Mouse (Mus musculus) kidney, adult 2 months (tissue): ENCODE results near the gene Ublcp1.

Experiments used
- CTCF ChIP-seq: fragments of 200-500 bp; conservative IDR thresholded peaks from 2 replicates; pipeline ENCODE4 v1.5.1; 2011; ENCODE audit warnings: low read depth, mild to moderate bottlenecking, control low read depth, low read length, moderate library complexity, mixed read lengths; ENCODE audit not compliant: insufficient read depth, insufficient read length
- POLR2A ChIP-seq: fragments of 200-500 bp; IDR thresholded peaks from one replicate; pipeline ENCODE4 v1.6.1; 2011; ENCODE audit warnings: low read depth, low read length, control low read depth

- TF ChIP-seq CTCF (no peak), POLR2A (no peak)
These were observed 52.9 kb downstream of the Ublcp1 start for GRCm38 (mm10) chr11:44417403-44417802.
